Mouse (Mus musculus): ENCODE measurements around the gene Hnrnpul1. TPM values are rescaled to one million over a fixed set of nuclear protein-coding genes. Genes with fewer than 3 reads are reported as not detected.
"Not testable (repeated sequence)": the region's sequence is repeated elsewhere in the genome, so short reads cannot be mapped to it uniquely, and the experiment has no call there.

The Hnrnpul1 gene
- polyA plus RNA-seq, 1 experiment from 2014 or later: 67.6 TPM

GRCm38 (mm10) chr7:25738277-25738676 is 16.3 kb downstream of the Hnrnpul1 start:
- WGBS: 92% methylated on average over 3 of the region's 3 CpGs
- no peak overlapping the region for H3K27ac ChIP-seq
- no peaks in the 10 kb centered on the region for H3K9me3 ChIP-seq
- H3K36me3 ChIP-seq: peaks cover 100% of the 10 kb centered on the region
- ATAC-seq (ENCODE audit: insufficient number of reproducible peaks, insufficient read depth, low FRiP score, low TSS enrichment, low read depth): no peak
- no peak overlapping the region for H3K4me3 ChIP-seq (replicated peaks)
- no peaks in the 10 kb centered on the region for H3K4me1 ChIP-seq (replicated peaks)
- H3K4me2 ChIP-seq: no peak overlapping the region
- H3K9ac ChIP-seq (replicated peaks): no peak overlapping the region
- no peaks in the 10 kb centered on the region for H3K27me3 ChIP-seq

- WGBS: 94% methylated on average over 2 of the region's 2 CpGs
- Histone ChIP-seq H3K36me3 (peaks cover 100% of the 10 kb centered on the region), H3K4me1 (replicated peaks) (no peaks in the 10 kb centered on the region), H3K4me3 (replicated peaks) (no peak overlapping the region), H3K27ac (no peak overlapping the region), H3K4me2 (no peak overlapping the region), H3K9ac (replicated peaks) (no peak overlapping the region), H3K9me3 (no peaks in the 10 kb centered on the region), H3K27me3 (no peaks in the 10 kb centered on the region)
- ATAC-seq (ENCODE audit: insufficient number of reproducible peaks, insufficient read depth, low FRiP score, low TSS enrichment, low read depth): no peak
Measured at GRCm38 (mm10) chr7:25736920-25737319, 17.6 kb downstream of the Hnrnpul1 start.

- peaks cover 99% of the 10 kb centered on the region for H3K36me3 ChIP-seq
Measured at GRCm38 (mm10) chr7:25734991-25735390, 19.6 kb downstream of the Hnrnpul1 start.

GRCm38 (mm10) chr7:25731294-25732055 is 23.1 kb downstream of the Hnrnpul1 start:
- Histone ChIP-seq H3K27me3 (no peaks in the 10 kb centered on the region), H3K36me3 (peaks cover 98% of the 10 kb centered on the region), H3K4me3 (replicated peaks) (no peak overlapping the region), H3K9ac (replicated peaks) (no peak overlapping the region), H3K9me3 (no peaks in the 10 kb centered on the region), H3K4me2 (no peak overlapping the region), H3K4me1 (replicated peaks) (no peaks in the 10 kb centered on the region), H3K27ac (no peak overlapping the region)
- ATAC-seq (ENCODE audit: insufficient number of reproducible peaks, insufficient read depth, low FRiP score, low TSS enrichment, low read depth): no peak
- 90% methylated on average over 8 of the region's 8 CpGs for WGBS

More at GRCm38 (mm10) chr7:25734991-25735390, 19.6 kb downstream of the Hnrnpul1 start:
- Histone ChIP-seq H3K4me1 (replicated peaks) (no peaks in the 10 kb centered on the region), H3K9me3 (no peaks in the 10 kb centered on the region), H3K4me3 (replicated peaks) (no peak overlapping the region), H3K4me2 (no peak overlapping the region), H3K27ac (no peak overlapping the region), H3K27me3 (no peaks in the 10 kb centered on the region), H3K9ac (replicated peaks) (no peak overlapping the region)
- no peak for ATAC-seq (ENCODE audit: insufficient number of reproducible peaks, insufficient read depth, low FRiP score, low TSS enrichment, low read depth)
- WGBS: 61% methylated on average over 4 of the region's 4 CpGs

- Histone ChIP-seq H3K4me1 (replicated peaks) (no peaks in the 10 kb centered on the region), H3K36me3 (peaks cover 98% of the 10 kb centered on the region), H3K4me2 (no peak overlapping the region), H3K27ac (no peak overlapping the region), H3K9me3 (no peaks in the 10 kb centered on the region), H3K27me3 (no peaks in the 10 kb centered on the region), H3K9ac (replicated peaks) (no peak overlapping the region), H3K4me3 (replicated peaks) (no peak overlapping the region)
- 97% methylated on average over 2 of the region's 2 CpGs for WGBS
- no peak for ATAC-seq (ENCODE audit: insufficient number of reproducible peaks, insufficient read depth, low FRiP score, low TSS enrichment, low read depth)
Measured at GRCm38 (mm10) chr7:25729862-25730261, 24.7 kb downstream of the Hnrnpul1 start.

- Histone ChIP-seq H3K4me3 (replicated peaks) (no peak overlapping the region), H3K27me3 (no peaks in the 10 kb centered on the region), H3K4me1 (replicated peaks) (no peaks in the 10 kb centered on the region), H3K36me3 (peaks cover 98% of the 10 kb centered on the region), H3K27ac (no peak overlapping the region), H3K9ac (replicated peaks) (no peak overlapping the region), H3K9me3 (no peaks in the 10 kb centered on the region), H3K4me2 (no peak overlapping the region)
- no peak for ATAC-seq (ENCODE audit: insufficient number of reproducible peaks, insufficient read depth, low FRiP score, low TSS enrichment, low read depth)
- 58% methylated on average over 2 of the region's 2 CpGs for WGBS
Measured at GRCm38 (mm10) chr7:25729396-25729795, 25.2 kb downstream of the Hnrnpul1 start.

- 85% methylated on average over 5 of the region's 5 CpGs for WGBS
- peaks cover 98% of the 10 kb centered on the region for H3K36me3 ChIP-seq
- no peak overlapping the region for H3K4me2 ChIP-seq
- H3K4me1 ChIP-seq (replicated peaks): no peaks in the 10 kb centered on the region
- H3K9me3 ChIP-seq: no peaks in the 10 kb centered on the region
- no peak overlapping the region for H3K27ac ChIP-seq
- H3K9ac ChIP-seq (replicated peaks): no peak overlapping the region
- no peak overlapping the region for H3K4me3 ChIP-seq (replicated peaks)
- no peak for ATAC-seq (ENCODE audit: insufficient number of reproducible peaks, insufficient read depth, low FRiP score, low TSS enrichment, low read depth)
- H3K27me3 ChIP-seq: no peaks in the 10 kb centered on the region
Measured at GRCm38 (mm10) chr7:25727800-25728199, 26.8 kb downstream of the Hnrnpul1 start.

- ATAC-seq (ENCODE audit: insufficient number of reproducible peaks, insufficient read depth, low FRiP score, low TSS enrichment, low read depth): no peak
- Histone ChIP-seq H3K9me3 (no peaks in the 10 kb centered on the region), H3K27ac (no peak overlapping the region), H3K4me3 (replicated peaks) (no peak overlapping the region), H3K4me2 (no peak overlapping the region), H3K27me3 (no peaks in the 10 kb centered on the region), H3K36me3 (peaks cover 96% of the 10 kb centered on the region), H3K9ac (replicated peaks) (no peak overlapping the region), H3K4me1 (replicated peaks) (no peaks in the 10 kb centered on the region)
- WGBS: 90% methylated on average over 19 of the region's 19 CpGs
Measured at GRCm38 (mm10) chr7:25725886-25726285, 28.7 kb downstream of the Hnrnpul1 start.

GRCm38 (mm10) chr7:25721776-25722175 is 32.8 kb downstream of the Hnrnpul1 start:
- not testable (repeated sequence) for H3K27me3 ChIP-seq; H3K9ac ChIP-seq (replicated peaks); H3K27ac ChIP-seq; H3K4me3 ChIP-seq (replicated peaks); H3K9me3 ChIP-seq; ATAC-seq (ENCODE audit: insufficient number of reproducible peaks, insufficient read depth, low FRiP score, low TSS enrichment, low read depth); H3K4me2 ChIP-seq
- Histone ChIP-seq H3K36me3 (peaks cover 65% of the 10 kb centered on the region), H3K4me1 (replicated peaks) (peaks cover 18% of the 10 kb centered on the region)

- no peak for ATAC-seq (ENCODE audit: insufficient number of reproducible peaks, insufficient read depth, low FRiP score, low TSS enrichment, low read depth)
- Histone ChIP-seq H3K4me3 (replicated peaks) (no peak overlapping the region), H3K27ac (no peak overlapping the region), H3K4me2 (no peak overlapping the region), H3K36me3 (peaks cover 61% of the 10 kb centered on the region), H3K9ac (replicated peaks) (no peak overlapping the region), H3K4me1 (replicated peaks) (peaks cover 18% of the 10 kb centered on the region), H3K27me3 (no peaks in the 10 kb centered on the region), H3K9me3 (no peaks in the 10 kb centered on the region)
- 88% methylated on average over 5 of the region's 5 CpGs for WGBS
Measured at GRCm38 (mm10) chr7:25720760-25721159, 33.8 kb downstream of the Hnrnpul1 start.

GRCm38 (mm10) chr7:25719761-25720610 is 34.6 kb downstream of the Hnrnpul1 start:
- Histone ChIP-seq H3K4me2 (peak overlapping the region; percentile 85), H3K9ac (replicated peaks) (no peak overlapping the region), H3K4me1 (replicated peaks) (peaks cover 18% of the 10 kb centered on the region), H3K27me3 (no peaks in the 10 kb centered on the region), H3K27ac (peak overlapping the region; percentile 80; the same call in 1 of the 2 replicates), H3K9me3 (no peaks in the 10 kb centered on the region), H3K4me3 (replicated peaks) (no peak overlapping the region), H3K36me3 (peaks cover 61% of the 10 kb centered on the region)
- ATAC-seq (ENCODE audit: insufficient number of reproducible peaks, insufficient read depth, low FRiP score, low TSS enrichment, low read depth): no peak
- 59% methylated on average over 10 of the region's 10 CpGs for WGBS
